Mouse (Mus musculus) E14TG2a.4 (cell line): ENCODE results near the gene Tob1.

Experiments used
- CTCF ChIP-seq: conservative IDR thresholded peaks from 2 replicates; pipeline ENCODE4 v1.5.1; 2014; ENCODE audit warnings: low read length
- NANOG ChIP-seq: IDR thresholded peaks from 2 replicates; pipeline ENCODE4 v1.6.1; 2014; ENCODE audit warnings: borderline replicate concordance, low read length, mixed read lengths
- POU5F1 ChIP-seq: IDR thresholded peaks from 2 replicates; pipeline ENCODE4 v1.6.1; 2014; ENCODE audit warnings: low read length, borderline replicate concordance

DNA sequence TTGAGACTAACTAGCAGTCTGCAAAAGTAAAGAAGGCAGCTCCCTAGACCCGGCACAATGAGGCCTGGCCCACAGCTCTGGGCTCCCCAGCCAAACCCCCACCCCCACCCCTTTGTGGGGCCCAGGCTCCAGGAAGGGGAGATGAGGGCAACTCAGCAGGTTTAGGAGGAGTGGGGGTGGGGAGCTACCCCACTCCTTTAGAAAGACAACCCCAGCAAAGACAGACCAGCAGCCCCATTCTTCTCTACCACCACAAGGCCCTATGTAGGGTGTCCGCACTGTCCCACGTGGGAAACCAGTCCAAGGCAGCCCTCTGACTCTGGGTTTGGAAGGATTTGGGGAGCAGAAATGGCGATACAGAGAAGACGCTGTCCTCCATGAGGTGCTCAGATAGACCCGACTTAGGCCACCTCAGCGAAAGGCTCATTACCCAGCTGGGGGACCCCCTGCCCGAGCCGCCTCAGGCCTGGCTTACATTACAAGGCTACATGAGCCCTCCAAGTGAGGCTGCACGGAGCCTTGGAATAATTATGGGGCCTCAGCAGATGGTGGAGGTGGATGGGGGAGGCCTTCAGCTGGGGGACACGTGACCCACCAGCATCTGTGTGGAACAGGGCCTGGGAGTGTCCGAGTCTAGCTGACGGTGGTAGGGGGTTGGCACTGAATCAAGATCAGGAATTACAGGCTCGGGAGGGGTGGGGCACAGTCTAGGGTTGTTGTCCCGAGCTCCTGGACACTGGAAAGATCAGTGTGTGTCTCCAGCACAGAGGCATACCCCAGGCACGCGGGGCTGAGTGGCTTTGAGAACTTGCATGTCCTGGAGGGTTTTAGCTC, 34.9 kb downstream of the Tob1 start, which contains the start of gene Wfikkn2:
- TF ChIP-seq CTCF = no peak
- no peak for TF ChIP-seq NANOG
- TF ChIP-seq POU5F1 = no peak
